Mouse (Mus musculus): ENCODE data around the gene Eif2ak4. TPM values are rescaled to one million over a fixed set of nuclear protein-coding genes. Genes with fewer than 3 reads are reported as not detected.

The Eif2ak4 gene
- total and polyA plus RNA-seq, 3 experiments = 4.6 to 7.0 (median 6.1) TPM

- no peaks in the 10 kb centered on the region for H3K79me2 ChIP-seq (replicated peaks; ENCODE audit: control insufficient read depth, insufficient read depth, low read length)
- no peaks in the 10 kb centered on the region for H3K36me3 ChIP-seq (ENCODE audit: control insufficient read depth, insufficient read depth, low read length)
- intact Hi-C loops (cut with DNase I) = no loop called here
- WGBS = 2% methylated on average over 43 of the region's 43 CpGs
- H3K27ac ChIP-seq = no peak overlapping the region
- peak overlapping the region; percentile 49; the same call in 1 of the 2 replicates for H3K9ac ChIP-seq (ENCODE audit: low read depth, low read length)
- DNase-seq = peak; percentile 61 to 71
- H3K27me3 ChIP-seq (ENCODE audit: control insufficient read depth, insufficient read depth, low read length) = peaks cover 17% of the 10 kb centered on the region
- TF ChIP-seq CTCF (IDR thresholded peaks at IDR 0.05) (peak; percentile 11; the same call in 1 of the 2 replicates), POLR2A (IDR thresholded peaks at IDR 0.05; ENCODE audit: insufficient read depth, low read depth, low read length) (no peak)
- peak overlapping the region; percentile 50 for H3K4me3 ChIP-seq
- no peaks in the 10 kb centered on the region for H3K4me1 ChIP-seq (ENCODE audit: control insufficient read depth, insufficient read depth, low read length)
These were observed 14.7 kb upstream of the Eif2ak4 start for GRCm38 (mm10) chr2:118373572-118374279.

DNA sequence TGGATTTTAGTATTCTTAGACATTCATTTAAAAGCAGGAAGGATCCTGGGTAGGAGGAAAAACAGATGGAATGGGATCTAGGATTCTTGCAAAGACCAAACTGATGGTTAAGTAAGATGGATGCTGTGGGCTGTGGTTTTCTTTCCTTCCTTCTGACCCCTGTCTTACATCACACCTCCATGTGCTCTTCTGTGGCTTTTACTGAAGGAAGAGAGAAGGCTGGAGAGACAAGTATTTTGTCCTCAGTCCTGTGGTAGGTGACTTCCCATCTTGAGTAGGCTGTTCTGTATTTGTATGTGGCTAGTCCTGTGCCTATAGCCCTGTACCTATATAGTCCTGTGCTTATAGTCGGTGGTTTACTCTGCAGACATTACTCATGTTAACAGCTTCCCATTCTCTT, 12.9 kb upstream of the Eif2ak4 start:
- H3K27me3 ChIP-seq (ENCODE audit: control insufficient read depth, insufficient read depth, low read length) = peaks cover 17% of the 10 kb centered on the region
- 72% methylated on average over 1 of the region's 1 CpGs for WGBS
- intact Hi-C loops (cut with DNase I) = no loop called here
- DNase-seq = no peak
- H3K27ac ChIP-seq = no peak overlapping the region
- H3K79me2 ChIP-seq (replicated peaks; ENCODE audit: control insufficient read depth, insufficient read depth, low read length) = no peaks in the 10 kb centered on the region
- no peak overlapping the region for H3K4me3 ChIP-seq
- TF ChIP-seq EP300 (IDR thresholded peaks at IDR 0.05; ENCODE audit: insufficient read depth, low read depth, low read length) (no peak), CTCF (IDR thresholded peaks at IDR 0.05) (no peak), POLR2A (IDR thresholded peaks at IDR 0.05; ENCODE audit: insufficient read depth, low read depth, low read length) (no peak)
- no peaks in the 10 kb centered on the region for H3K4me1 ChIP-seq (ENCODE audit: control insufficient read depth, insufficient read depth, low read length)
- no peak overlapping the region for H3K9ac ChIP-seq (ENCODE audit: low read depth, low read length)
- no peaks in the 10 kb centered on the region for H3K36me3 ChIP-seq (ENCODE audit: control insufficient read depth, insufficient read depth, low read length)

GRCm38 (mm10) chr2:118375931-118376330, 12.5 kb upstream of the Eif2ak4 start:
- TF ChIP-seq POLR2A (IDR thresholded peaks at IDR 0.05; ENCODE audit: insufficient read depth, low read depth, low read length) = no peak
- Histone ChIP-seq H3K79me2 (replicated peaks; ENCODE audit: control insufficient read depth, insufficient read depth, low read length) (no peaks in the 10 kb centered on the region), H3K27ac (no peak overlapping the region), H3K36me3 (ENCODE audit: control insufficient read depth, insufficient read depth, low read length) (no peaks in the 10 kb centered on the region), H3K27me3 (ENCODE audit: control insufficient read depth, insufficient read depth, low read length) (peaks cover 15% of the 10 kb centered on the region), H3K4me1 (ENCODE audit: control insufficient read depth, insufficient read depth, low read length) (no peaks in the 10 kb centered on the region), H3K4me3 (no peak overlapping the region), H3K9ac (ENCODE audit: low read depth, low read length) (no peak overlapping the region)
- DNase-seq = no peak
- intact Hi-C loops (cut with DNase I) = no loop called here

DNA sequence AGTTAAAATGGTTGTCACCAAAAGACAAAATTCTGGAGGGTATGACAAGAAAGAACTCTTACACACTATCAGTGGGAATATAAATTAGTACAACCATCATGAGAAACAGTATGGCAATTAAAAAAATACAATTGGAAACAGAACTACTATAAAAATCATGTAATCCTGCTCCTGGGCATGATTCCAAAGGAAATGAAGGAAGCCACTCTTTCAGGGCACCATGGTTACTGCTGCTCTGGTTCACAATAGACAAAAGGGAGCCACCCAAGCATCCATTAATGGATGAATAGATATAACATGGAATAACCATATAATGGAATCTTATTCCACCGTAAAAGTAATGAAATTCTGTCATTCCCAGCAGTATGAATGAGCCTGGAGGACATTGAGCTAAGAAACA, 8.7 kb upstream of the Eif2ak4 start:
- H3K4me3 ChIP-seq = no peak overlapping the region
- H3K9ac ChIP-seq (ENCODE audit: low read depth, low read length) = no peak overlapping the region
- H3K27me3 ChIP-seq (ENCODE audit: control insufficient read depth, insufficient read depth, low read length) = 0 out of 2 replicates have a peak, but pooled peaks cover 1% of the 10 kb centered on the region
- no peaks in the 10 kb centered on the region for H3K4me1 ChIP-seq (ENCODE audit: control insufficient read depth, insufficient read depth, low read length)
- H3K36me3 ChIP-seq (ENCODE audit: control insufficient read depth, insufficient read depth, low read length) = no peaks in the 10 kb centered on the region
- no peak for DNase-seq
- TF ChIP-seq EP300 (IDR thresholded peaks at IDR 0.05; ENCODE audit: insufficient read depth, low read depth, low read length) (no peak), POLR2A (IDR thresholded peaks at IDR 0.05; ENCODE audit: insufficient read depth, low read depth, low read length) (no peak), CTCF (IDR thresholded peaks at IDR 0.05) (no peak)
- H3K27ac ChIP-seq = no peak overlapping the region
- no peaks in the 10 kb centered on the region for H3K79me2 ChIP-seq (replicated peaks; ENCODE audit: control insufficient read depth, insufficient read depth, low read length)
- intact Hi-C loops (cut with DNase I) = no loop called here
- WGBS = 38% methylated on average over 1 of the region's 1 CpGs

DNA sequence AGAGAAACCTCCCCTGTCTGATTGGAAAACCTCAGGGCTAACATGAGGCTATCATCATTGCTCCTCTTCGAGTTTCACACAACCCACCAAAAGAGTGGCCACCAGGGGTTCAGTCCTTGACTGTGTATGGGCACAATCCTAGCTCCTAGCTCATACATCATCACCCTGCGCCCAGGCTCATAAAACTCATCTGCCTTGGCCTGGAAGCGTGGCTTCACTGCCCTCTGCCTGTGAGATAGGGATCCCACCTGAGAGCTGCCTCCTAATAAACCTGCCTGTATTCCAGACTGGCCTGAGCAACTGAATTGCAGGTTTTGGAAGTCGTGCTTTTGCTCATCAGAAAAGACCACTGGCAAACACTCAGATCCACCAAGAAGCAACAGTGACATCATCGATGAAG, 5.0 kb upstream of the Eif2ak4 start:
- no peaks in the 10 kb centered on the region for H3K79me2 ChIP-seq (replicated peaks; ENCODE audit: control insufficient read depth, insufficient read depth, low read length)
- intact Hi-C loops (cut with DNase I) = no loop called here
- H3K4me1 ChIP-seq (ENCODE audit: control insufficient read depth, insufficient read depth, low read length) = no peaks in the 10 kb centered on the region
- H3K36me3 ChIP-seq (ENCODE audit: control insufficient read depth, insufficient read depth, low read length) = no peaks in the 10 kb centered on the region
- no peak for DNase-seq
- no peak overlapping the region for H3K9ac ChIP-seq (ENCODE audit: low read depth, low read length)
- H3K27me3 ChIP-seq (ENCODE audit: control insufficient read depth, insufficient read depth, low read length) = no peaks in the 10 kb centered on the region
- no peak overlapping the region for H3K4me3 ChIP-seq
- WGBS = 75% methylated on average over 5 of the region's 5 CpGs
- H3K27ac ChIP-seq = no peak overlapping the region
- no peak for TF ChIP-seq POLR2A (IDR thresholded peaks at IDR 0.05; ENCODE audit: insufficient read depth, low read depth, low read length)
- no peak for TF ChIP-seq CTCF (IDR thresholded peaks at IDR 0.05)
- TF ChIP-seq EP300 (IDR thresholded peaks at IDR 0.05; ENCODE audit: insufficient read depth, low read depth, low read length) = no peak

DNA sequence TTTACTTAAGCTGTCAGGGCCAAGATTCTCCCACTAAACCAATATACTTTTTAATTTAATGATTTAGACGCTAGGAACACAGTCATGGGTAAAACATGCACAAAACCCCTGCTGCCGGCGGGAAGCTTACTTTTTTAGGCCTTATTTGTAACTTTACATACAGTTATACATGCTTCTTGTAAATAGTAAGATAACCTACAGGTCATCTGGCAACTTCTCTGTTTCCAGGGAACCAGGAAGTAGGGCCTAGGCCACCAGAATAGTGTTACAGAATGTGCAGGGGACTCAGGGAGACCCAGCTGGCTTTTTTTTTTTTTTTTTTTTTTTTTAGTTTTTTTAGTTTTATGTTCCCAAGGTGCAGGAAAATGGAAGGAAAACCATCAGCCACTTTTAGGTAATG, 1.2 kb downstream of the Eif2ak4 start:
- Histone ChIP-seq H3K27ac (peak overlapping the region; percentile 95), H3K4me3 (peak overlapping the region; percentile 99), H3K27me3 (ENCODE audit: control insufficient read depth, insufficient read depth, low read length) (no peaks in the 10 kb centered on the region)

More for the DNA sequence above, 1.2 kb downstream of the Eif2ak4 start:
- no peaks in the 10 kb centered on the region for H3K4me1 ChIP-seq (ENCODE audit: control insufficient read depth, insufficient read depth, low read length)
- intact Hi-C loops (cut with DNase I) = loop anchor here (5.0 kb wide), 1 partner anchor 33 kb away; no protein-coding TSS in a partner anchor
- TF ChIP-seq CTCF (IDR thresholded peaks at IDR 0.05) (no peak), POLR2A (IDR thresholded peaks at IDR 0.05; ENCODE audit: insufficient read depth, low read depth, low read length) (no peak), EP300 (IDR thresholded peaks at IDR 0.05; ENCODE audit: insufficient read depth, low read depth, low read length) (no peak)
- H3K79me2 ChIP-seq (replicated peaks; ENCODE audit: control insufficient read depth, insufficient read depth, low read length) = no peaks in the 10 kb centered on the region
- H3K36me3 ChIP-seq (ENCODE audit: control insufficient read depth, insufficient read depth, low read length) = peaks cover 3% of the 10 kb centered on the region
- 39% methylated on average over 3 of the region's 3 CpGs for WGBS
- no peak overlapping the region for H3K9ac ChIP-seq (ENCODE audit: low read depth, low read length)
- DNase-seq = no peak

All from heart, adult 2 months (tissue).